Mouse (Mus musculus): ENCODE measurements around the gene Mylpf. TPM values are rescaled to one million over a fixed set of nuclear protein-coding genes. Genes with fewer than 3 reads are reported as not detected.
"Not testable (repeated sequence)": the region's sequence is repeated elsewhere in the genome, so short reads cannot be mapped to it uniquely, and the experiment has no call there.

Gene Mylpf
- polyA plus RNA-seq, 1 experiment from 2014 or later, result 17.0 TPM

GRCm38 (mm10) chr7:127231376-127231775 lies 22.7 kb downstream of the Mylpf start:
- Histone ChIP-seq H3K27ac (replicated peaks) (peak overlapping the region; percentile 98), H3K9me3 (no peaks in the 10 kb centered on the region), H3K4me2 (peak overlapping the region; percentile 87), H3K36me3 (peaks cover 41% of the 10 kb centered on the region), H3K4me3 (peak overlapping the region; percentile 90), H3K4me1 (peaks cover 45% of the 10 kb centered on the region), H3K27me3 (replicated peaks) (no peaks in the 10 kb centered on the region), H3K9ac (peak overlapping the region; percentile 97)
- WGBS, result 68% methylated on average over 3 of the region's 3 CpGs
- no peak for ATAC-seq (ENCODE audit: extremely low read depth, insufficient number of reproducible peaks, low FRiP score, low TSS enrichment)

DNA sequence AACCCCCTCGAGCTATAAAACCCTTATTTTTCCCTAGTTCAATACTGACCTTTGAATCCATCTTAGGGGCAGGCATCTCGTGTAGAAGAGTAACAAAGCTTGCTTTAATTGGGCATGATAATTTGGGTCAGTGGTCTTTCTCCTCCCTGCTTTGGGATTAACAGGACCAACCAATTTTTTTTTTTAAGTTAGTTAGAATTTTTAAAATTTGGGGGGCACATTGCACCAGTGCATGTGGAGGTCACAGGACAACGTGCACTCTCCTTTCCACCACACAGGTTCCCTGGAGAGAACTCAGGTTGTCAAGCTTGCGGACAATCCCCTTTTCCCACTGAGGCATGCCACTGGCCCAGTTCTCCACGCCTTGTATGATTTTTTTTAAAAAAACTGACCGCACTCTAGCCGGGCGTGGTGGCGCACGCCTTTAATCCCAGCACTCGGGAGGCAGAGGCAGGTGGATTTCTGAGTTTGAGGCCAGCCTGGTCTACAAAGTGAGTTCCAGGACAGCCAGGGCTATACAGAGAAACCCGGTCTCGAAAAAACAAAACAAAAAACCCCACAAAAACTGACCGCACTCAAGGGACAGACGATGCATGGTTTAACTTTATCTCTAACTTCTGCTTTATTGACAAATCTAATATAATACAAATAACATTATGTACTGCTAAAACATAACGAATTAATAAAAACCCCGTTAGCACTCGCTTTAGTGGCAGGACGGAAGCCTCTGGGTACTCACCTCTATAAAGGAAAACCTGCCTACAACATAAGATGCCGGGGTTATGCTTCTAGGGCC lies 23.3 kb downstream of the Mylpf start:
- H3K27ac ChIP-seq (replicated peaks), result peak overlapping the region; percentile 98
- 7% methylated on average over 20 of the region's 20 CpGs for WGBS
- peaks cover 47% of the 10 kb centered on the region for H3K36me3 ChIP-seq
- no peaks in the 10 kb centered on the region for H3K9me3 ChIP-seq
- ATAC-seq (ENCODE audit: extremely low read depth, insufficient number of reproducible peaks, low FRiP score, low TSS enrichment), result no peak
- H3K27me3 ChIP-seq (replicated peaks), result no peaks in the 10 kb centered on the region
- peak overlapping the region; percentile 90 for H3K4me3 ChIP-seq
- H3K9ac ChIP-seq, result peak overlapping the region; percentile 97
- peak overlapping the region; percentile 87 for H3K4me2 ChIP-seq
- peaks cover 42% of the 10 kb centered on the region for H3K4me1 ChIP-seq

GRCm38 (mm10) chr7:127232622-127233367 lies 24.1 kb downstream of the Mylpf start, which contains the start of the genes Zfp553 and Sept1:
TSS of gene Zfp553 (plus strand) at chr7:127233061.
TSS of gene Sept1 (minus strand) at chr7:127233130.
- Histone ChIP-seq H3K4me2 (peak within 1 kb of the TSS; percentile 87), H3K36me3 (peaks cover 55% of the 10 kb centered on the region), H3K27me3 (replicated peaks) (no peaks in the 10 kb centered on the region), H3K9ac (peak within 1 kb of the TSS; percentile 97), H3K9me3 (no peaks in the 10 kb centered on the region), H3K4me1 (peaks cover 37% of the 10 kb centered on the region), H3K4me3 (peak within 1 kb of the TSS; percentile 90), H3K27ac (replicated peaks) (peak within 1 kb of the TSS; percentile 98)
- ATAC-seq (ENCODE audit: extremely low read depth, insufficient number of reproducible peaks, low FRiP score, low TSS enrichment), result peak; percentile 77
- under 1% methylated on average over 62 of the region's 64 CpGs for whole genome bisulfite sequencing

DNA sequence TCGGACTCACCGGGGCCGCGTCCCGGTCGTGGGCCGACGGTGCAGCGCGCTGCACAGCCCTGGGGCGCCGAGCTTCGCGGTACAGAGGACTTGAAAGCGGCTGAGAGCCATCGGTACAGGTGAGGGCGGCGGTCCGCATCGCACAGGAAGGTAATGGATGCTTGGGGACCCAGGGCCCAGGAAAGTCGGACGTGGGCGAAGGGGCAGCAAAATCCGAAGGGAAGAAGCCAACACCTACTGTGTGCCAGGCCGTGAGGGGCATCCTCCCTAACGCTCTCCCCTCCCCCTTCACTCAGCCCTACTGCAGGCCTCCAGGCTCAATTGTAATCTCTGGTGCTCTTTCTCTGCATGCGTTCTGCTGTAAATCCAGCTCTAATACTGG lies 24.7 kb downstream of the Mylpf start:
- peak overlapping the region; percentile 98 for H3K27ac ChIP-seq (replicated peaks)
- no peaks in the 10 kb centered on the region for H3K9me3 ChIP-seq
- peaks cover 35% of the 10 kb centered on the region for H3K4me1 ChIP-seq
- ATAC-seq (ENCODE audit: extremely low read depth, insufficient number of reproducible peaks, low FRiP score, low TSS enrichment), result 0 out of 2 replicates have a peak, but pooled peaks have one; percentile 2
- under 1% methylated on average over 27 of the region's 27 CpGs for WGBS
- H3K4me2 ChIP-seq, result peak overlapping the region; percentile 87
- peak overlapping the region; percentile 90 for H3K4me3 ChIP-seq
- no peaks in the 10 kb centered on the region for H3K27me3 ChIP-seq (replicated peaks)
- peak overlapping the region; percentile 97 for H3K9ac ChIP-seq
- H3K36me3 ChIP-seq, result peaks cover 61% of the 10 kb centered on the region

- peaks cover 65% of the 10 kb centered on the region for H3K36me3 ChIP-seq
Measured at GRCm38 (mm10) chr7:127233765-127234164, 25.1 kb downstream of the Mylpf start.

GRCm38 (mm10) chr7:127234777-127235176 lies 26.1 kb downstream of the Mylpf start:
- Histone ChIP-seq H3K4me2 (peak overlapping the region; percentile 87), H3K27ac (replicated peaks) (no peak overlapping the region), H3K4me3 (peak overlapping the region; percentile 90; the same call in 1 of the 2 replicates), H3K27me3 (replicated peaks) (no peaks in the 10 kb centered on the region), H3K36me3 (peaks cover 65% of the 10 kb centered on the region), H3K9me3 (no peaks in the 10 kb centered on the region), H3K4me1 (peaks cover 32% of the 10 kb centered on the region), H3K9ac (no peak overlapping the region)
- no peak for ATAC-seq (ENCODE audit: extremely low read depth, insufficient number of reproducible peaks, low FRiP score, low TSS enrichment)
- 96% methylated on average over 2 of the region's 2 CpGs for WGBS

More at GRCm38 (mm10) chr7:127233765-127234164, 25.1 kb downstream of the Mylpf start:
- Histone ChIP-seq H3K9ac (peak overlapping the region; percentile 97), H3K27me3 (replicated peaks) (no peaks in the 10 kb centered on the region), H3K4me2 (peak overlapping the region; percentile 87), H3K4me3 (peak overlapping the region; percentile 90), H3K9me3 (no peaks in the 10 kb centered on the region), H3K27ac (replicated peaks) (peak overlapping the region; percentile 98), H3K4me1 (peaks cover 35% of the 10 kb centered on the region)
- no peak for ATAC-seq (ENCODE audit: extremely low read depth, insufficient number of reproducible peaks, low FRiP score, low TSS enrichment)
- WGBS, result 2% methylated on average over 9 of the region's 9 CpGs

- H3K4me1 ChIP-seq, result peaks cover 27% of the 10 kb centered on the region
- peak overlapping the region; percentile 84 for H3K4me2 ChIP-seq
- H3K4me3 ChIP-seq, result peak overlapping the region; percentile 89
- peaks cover 39% of the 10 kb centered on the region for H3K36me3 ChIP-seq
- 37% methylated on average over 2 of the region's 2 CpGs for WGBS
- no peaks in the 10 kb centered on the region; the same call in 1 of the 2 replicates for H3K9me3 ChIP-seq
- H3K9ac ChIP-seq, result peak overlapping the region; percentile 94
- ATAC-seq (ENCODE audit: extremely low read depth, insufficient number of reproducible peaks, low FRiP score, low TSS enrichment), result no peak
- H3K27me3 ChIP-seq (replicated peaks), result no peaks in the 10 kb centered on the region
- peak overlapping the region; percentile 88 for H3K27ac ChIP-seq (replicated peaks)
Measured at GRCm38 (mm10) chr7:127243361-127243867, 34.7 kb downstream of the Mylpf start.

GRCm38 (mm10) chr7:127243870-127244657 lies 35.4 kb downstream of the Mylpf start, which contains the start of gene Zfp771:
TSS of gene Zfp771 (plus strand) at chr7:127244274.
- H3K27me3 ChIP-seq (replicated peaks), result no peaks in the 10 kb centered on the region
- 1% methylated on average over 56 of the region's 56 CpGs for WGBS

DNA sequence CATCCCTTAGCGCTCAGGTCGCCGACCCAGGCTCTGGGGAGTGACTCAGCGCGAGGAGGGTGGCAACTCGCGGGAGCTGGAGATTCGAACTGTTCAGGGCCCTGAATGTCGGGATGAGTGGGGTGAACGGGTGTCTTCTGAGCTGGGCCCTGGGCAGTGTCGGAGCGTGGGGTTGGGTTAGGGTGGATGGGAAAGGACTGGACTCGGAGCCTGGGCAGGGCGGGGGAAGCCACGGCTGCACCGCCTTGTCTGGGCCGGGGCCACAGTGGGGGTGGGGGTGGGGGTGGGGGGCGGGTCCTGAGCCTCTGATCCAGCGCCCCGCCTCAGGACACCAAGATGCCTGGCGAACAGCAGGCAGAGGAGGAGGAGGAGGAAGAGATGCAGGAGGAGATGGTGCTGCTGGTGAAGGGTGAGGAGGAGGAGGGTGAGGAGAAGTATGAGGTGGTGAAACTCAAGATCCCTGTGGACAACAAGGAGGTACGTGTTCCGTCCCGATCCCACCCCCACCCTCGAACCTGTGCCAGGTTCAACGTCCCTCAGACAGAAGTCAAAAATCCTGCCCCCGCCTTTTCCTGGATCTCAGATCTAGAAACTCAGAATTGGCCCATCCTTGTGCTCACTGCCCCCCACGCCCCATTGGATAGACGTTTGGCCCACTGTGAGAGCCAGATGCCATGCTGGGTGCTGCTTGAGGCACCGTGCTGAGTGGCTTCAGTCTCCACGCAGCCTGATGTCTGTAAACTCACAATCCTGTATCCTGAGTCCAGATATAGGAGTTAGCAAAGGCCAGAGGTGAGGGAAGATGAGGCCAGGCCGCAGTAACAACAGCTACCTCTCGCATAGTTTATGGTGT lies 36.2 kb downstream of the Mylpf start:
- Histone ChIP-seq H3K4me2 (peak overlapping the region; percentile 84), H3K27me3 (replicated peaks) (no peaks in the 10 kb centered on the region), H3K9ac (peak overlapping the region; percentile 94), H3K9me3 (no peaks in the 10 kb centered on the region; the same call in 1 of the 2 replicates), H3K4me3 (peak overlapping the region; percentile 89), H3K27ac (replicated peaks) (peak overlapping the region; percentile 88), H3K36me3 (peaks cover 40% of the 10 kb centered on the region), H3K4me1 (peaks cover 27% of the 10 kb centered on the region)
- WGBS, result 14% methylated on average over 28 of the region's 33 CpGs
- no peak for ATAC-seq (ENCODE audit: extremely low read depth, insufficient number of reproducible peaks, low FRiP score, low TSS enrichment)

More at GRCm38 (mm10) chr7:127243870-127244657, 35.4 kb downstream of the Mylpf start, which contains the start of gene Zfp771:
- Histone ChIP-seq H3K4me3 (peak within 1 kb of the TSS; percentile 89), H3K4me1 (peaks cover 27% of the 10 kb centered on the region), H3K27ac (replicated peaks) (peak within 1 kb of the TSS; percentile 88), H3K9ac (peak within 1 kb of the TSS; percentile 94), H3K36me3 (peaks cover 37% of the 10 kb centered on the region), H3K4me2 (peak within 1 kb of the TSS; percentile 84), H3K9me3 (no peaks in the 10 kb centered on the region; the same call in 1 of the 2 replicates)
- peak; percentile 92 for ATAC-seq (ENCODE audit: extremely low read depth, insufficient number of reproducible peaks, low FRiP score, low TSS enrichment)

- H3K9me3 ChIP-seq; H3K27ac ChIP-seq (replicated peaks); H3K27me3 ChIP-seq (replicated peaks); ATAC-seq (ENCODE audit: extremely low read depth, insufficient number of reproducible peaks, low FRiP score, low TSS enrichment); H3K4me2 ChIP-seq; H3K4me3 ChIP-seq; H3K9ac ChIP-seq: not testable (repeated sequence)
- Histone ChIP-seq H3K4me1 (peaks cover 26% of the 10 kb centered on the region), H3K36me3 (peaks cover 60% of the 10 kb centered on the region)
- 90% methylated on average over 8 of the region's 8 CpGs for whole genome bisulfite sequencing
Measured at GRCm38 (mm10) chr7:127250511-127250910, 41.8 kb downstream of the Mylpf start.

Data from heart, embryonic 13.5 days (tissue).